8 mouse cellular contexts compared by ENCODE assay signal in the genomic region with DNA sequence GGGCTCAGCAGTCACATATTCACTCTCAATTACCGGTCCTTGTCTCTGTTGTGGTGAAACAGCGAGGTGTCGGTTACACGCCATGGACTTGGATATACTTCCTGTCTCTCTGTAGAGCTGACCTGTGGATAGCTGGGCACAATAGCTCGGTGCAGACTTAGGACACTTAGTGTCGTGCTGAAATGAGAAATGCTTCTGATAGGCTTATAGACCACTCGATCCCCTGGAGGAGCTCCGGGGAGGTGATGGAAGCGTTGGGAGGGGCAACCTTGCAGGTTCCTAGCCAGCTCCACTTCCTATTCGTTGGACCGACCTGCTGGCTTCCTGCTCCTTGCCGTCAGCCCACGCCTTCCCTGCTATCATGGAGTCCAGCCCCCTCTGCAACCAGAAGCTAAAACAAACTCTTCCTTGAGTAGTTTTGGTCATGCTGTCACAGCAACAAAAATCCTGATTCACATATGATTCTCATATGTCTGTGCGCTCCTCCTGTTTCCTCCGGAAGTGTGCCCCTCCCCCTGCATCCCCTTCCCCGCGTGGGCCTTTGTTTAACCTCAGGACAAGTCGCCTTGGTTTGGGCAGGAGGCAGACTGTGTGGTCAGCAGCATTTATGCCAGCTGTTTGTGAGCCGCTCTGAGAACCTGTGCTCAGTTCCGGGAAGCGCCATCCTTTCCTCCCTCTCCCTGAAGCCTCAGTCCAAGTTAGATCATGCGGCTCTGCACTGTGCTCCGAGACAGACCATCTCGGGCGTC. TPM values are rescaled to one million over a fixed set of nuclear protein-coding genes. Genes with fewer than 3 reads are reported as not detected.
DNase-seq lines count a peak whose midpoint lies in the region; ATAC-seq and TF ChIP-seq lines count a peak whose summit lies in the region.
"Had no signal": no experiment of that assay in that cellular context is flagged by ENCODE, and none has a peak within 500 bp of the region (broad histone marks: within the 10 kb centered on the region; RNA-seq: fewer than 3 reads in every experiment).

No protein-coding gene starts in this region.

- H3K4me3 ChIP-seq in midbrain, embryonic 10.5 days = no peak overlapping the region
- H3K4me3 ChIP-seq in midbrain, embryonic 11.5 days (ENCODE audit: low read depth, low read length) = no peak overlapping the region
- H3K4me3 ChIP-seq in limb, embryonic 13.5 days = no peak overlapping the region
- H3K4me3 ChIP-seq in small intestine, adult 2 months (ENCODE audit: low read depth, low read length) = peak overlapping the region; percentile 46

- peaks cover 44% of the 10 kb centered on the region for H3K4me1 ChIP-seq in midbrain, embryonic 10.5 days
- peaks cover 19% of the 10 kb centered on the region for H3K4me1 ChIP-seq in midbrain, embryonic 11.5 days (ENCODE audit: control insufficient read depth, insufficient read depth, low read length)
- peaks cover 32% of the 10 kb centered on the region for H3K4me1 ChIP-seq in limb, embryonic 13.5 days
- 0 out of 2 replicates have a peak, but pooled peaks cover 2% of the 10 kb centered on the region for H3K4me1 ChIP-seq in small intestine, adult 2 months (ENCODE audit: control insufficient read depth, insufficient read depth, insufficient read length, low read length)

- H3K27me3 ChIP-seq in midbrain, embryonic 10.5 days (ENCODE audit: low read depth, poor library complexity, severe bottlenecking) = peaks cover 60% of the 10 kb centered on the region
- no peaks in the 10 kb centered on the region; the same call in 1 of the 2 replicates for H3K27me3 ChIP-seq in midbrain, embryonic 11.5 days (ENCODE audit: control insufficient read depth, insufficient read depth, low read length)
- H3K27me3 ChIP-seq in limb, embryonic 13.5 days = peaks cover 27% of the 10 kb centered on the region
- H3K27me3 ChIP-seq in small intestine, adult 2 months (ENCODE audit: control insufficient read depth, insufficient read depth, low read length) = no peaks in the 10 kb centered on the region

- no peak for DNase-seq in midbrain, embryonic 10.5 days (ENCODE audit: low spot score)
- no peak for DNase-seq in midbrain, embryonic 11.5 days (ENCODE audit: low spot score, missing footprints)
- DNase-seq in B cell, adult 2 months = no peak
- no peak for DNase-seq in cerebellum, adult 8-10 months
- DNase-seq: adrenal gland, postnatal 25 days had no signal

- no peak overlapping the region for H3K4me2 ChIP-seq in midbrain, embryonic 11.5 days
- H3K4me2 ChIP-seq in limb, embryonic 13.5 days (replicated peaks) = peak overlapping the region; percentile 34

- no peaks in the 10 kb centered on the region for H3K9me3 ChIP-seq in midbrain, embryonic 10.5 days (replicated peaks)
- H3K9me3 ChIP-seq in midbrain, embryonic 11.5 days (ENCODE audit: control insufficient read depth, low read length) = no peaks in the 10 kb centered on the region
- H3K9me3 ChIP-seq in limb, embryonic 13.5 days = no peaks in the 10 kb centered on the region

- H3K36me3 ChIP-seq in midbrain, embryonic 10.5 days = no peaks in the 10 kb centered on the region
- H3K36me3 ChIP-seq in midbrain, embryonic 11.5 days (ENCODE audit: control insufficient read depth, insufficient read depth, low read length) = no peaks in the 10 kb centered on the region
- H3K36me3 ChIP-seq in limb, embryonic 13.5 days = no peaks in the 10 kb centered on the region
- no peaks in the 10 kb centered on the region for H3K36me3 ChIP-seq in small intestine, adult 2 months (ENCODE audit: control insufficient read depth, insufficient read depth, low read length)

- no peak overlapping the region for H3K9ac ChIP-seq in midbrain, embryonic 11.5 days (ENCODE audit: low read length)
- H3K9ac ChIP-seq in limb, embryonic 13.5 days = no peak overlapping the region

- TF ChIP-seq POLR2A in small intestine, adult 2 months (IDR thresholded peaks at IDR 0.05; ENCODE audit: low read depth, low read length) = no peak

- TF ChIP-seq CTCF in small intestine, adult 2 months (IDR thresholded peaks at IDR 0.05; ENCODE audit: extremely low read depth, insufficient read length, insufficient replicate concordance, low read depth, low read length) = no peak

- peak overlapping the region; percentile 49 for H3K27ac ChIP-seq in midbrain, embryonic 10.5 days (replicated peaks)
- no peak overlapping the region for H3K27ac ChIP-seq in midbrain, embryonic 11.5 days (ENCODE audit: low read depth, low read length)
- no peak overlapping the region for H3K27ac ChIP-seq in limb, embryonic 13.5 days
- H3K27ac ChIP-seq in small intestine, adult 2 months (ENCODE audit: insufficient read depth, low read depth, low read length) = no peak overlapping the region

- WGBS in midbrain, embryonic 10.5 days = 66% methylated on average over 25 of the region's 25 CpGs
- WGBS in midbrain, embryonic 11.5 days = 59% methylated on average over 25 of the region's 25 CpGs
- 44% methylated on average over 25 of the region's 25 CpGs for WGBS in limb, embryonic 13.5 days
- 44% methylated on average over 25 of the region's 25 CpGs for WGBS in small intestine, adult 2 months

- ATAC-seq in midbrain, embryonic 11.5 days (ENCODE audit: low FRiP score) = no peak
- ATAC-seq in granulocyte monocyte progenitor cell, adult 5-6 weeks (replicated peaks; ENCODE audit: poor library complexity, severe bottlenecking) = peak; percentile 85
- ATAC-seq in limb, embryonic 13.5 days (ENCODE audit: low FRiP score, low read depth) = no peak

RNA-seq across cellular contexts. Expression of a gene that starts 11.8 kb away (rescaled TPM):
- not detected in 2 replicates for polyA plus RNA-seq in midbrain, embryonic 10.5 days (2016; fragmentation: Nextera tagmentation; extraction: Ambion mirVana)
- polyA plus RNA-seq in midbrain, embryonic 11.5 days (2014; fragmentation: Nextera tagmentation; extraction: Ambion mirVana) = not detected in 2 replicates
- not detected in 2 replicates for total RNA-seq in granulocyte monocyte progenitor cell, adult 5-6 weeks (2014; fragmentation: Nextera tagmentation)
- not detected in 2 replicates for total RNA-seq in granulocyte monocyte progenitor cell, adult 5-6 weeks (2017)
- 0.10 and 0.26 TPM in 2 replicates for polyA plus RNA-seq in limb, embryonic 13.5 days (2015; fragmentation: Nextera tagmentation; extraction: Ambion mirVana)
- 0.23 and 2.7 TPM in 2 replicates for polyA plus RNA-seq in small intestine, adult 2 months (2012; rRNA removed)
- total RNA-seq: adrenal gland, postnatal 25 days had no signal
